Mouse (Mus musculus) cerebellum, adult 2 months (tissue): ENCODE data around the gene 2010300C02Rik.

Experiments used
- CTCF ChIP-seq: fragments of 200-500 bp; IDR thresholded peaks from 2 replicates; pipeline ENCODE4 v1.5.1; 2011; ENCODE audit warnings: low read depth, mild to moderate bottlenecking, control low read depth, low read length, moderate library complexity, borderline replicate concordance; ENCODE audit not compliant: insufficient read depth
- POLR2A ChIP-seq: fragments of 200-500 bp; IDR thresholded peaks from 2 replicates; pipeline ENCODE4 v1.6.1; 2011; ENCODE audit warnings: low read length, control low read depth, borderline replicate concordance; ENCODE audit not compliant: insufficient read depth

- TF ChIP-seq POLR2A (no peak), CTCF (no peak)
Measured at GRCm38 (mm10) chr1:37561955-37562354, 157.9 kb downstream of the 2010300C02Rik start.
